Mouse (Mus musculus) left cerebral cortex, postnatal 25 days (tissue): Measurements from ENCODE around the gene Pappa2. TPM values are rescaled to one million over a fixed set of nuclear protein-coding genes. Genes with fewer than 3 reads are reported as not detected.

Experiments used
- DNase-seq, 2 experiments: peaks; one replicate each; pipeline ENCODE4 v3.0.0; 2022; ENCODE audit warnings: low spot score in 2 of 2, mixed read lengths in 1 of 2
- intact Hi-C: fragments of 180-260 bp; cut with DNase I; formaldehyde crosslinking; loops from one replicate; pipeline ENCODE4 v1.15.1; 2025
- total RNA-seq, 2 experiments: library from RNA; stranded (reverse); gene quantifications; 2 replicates each; pipeline ENCODE4 v1.2.3; 2021

Gene Pappa2
- total RNA-seq, 2 experiments from 2014 or later = 3.4 to 4.2 TPM

DNA sequence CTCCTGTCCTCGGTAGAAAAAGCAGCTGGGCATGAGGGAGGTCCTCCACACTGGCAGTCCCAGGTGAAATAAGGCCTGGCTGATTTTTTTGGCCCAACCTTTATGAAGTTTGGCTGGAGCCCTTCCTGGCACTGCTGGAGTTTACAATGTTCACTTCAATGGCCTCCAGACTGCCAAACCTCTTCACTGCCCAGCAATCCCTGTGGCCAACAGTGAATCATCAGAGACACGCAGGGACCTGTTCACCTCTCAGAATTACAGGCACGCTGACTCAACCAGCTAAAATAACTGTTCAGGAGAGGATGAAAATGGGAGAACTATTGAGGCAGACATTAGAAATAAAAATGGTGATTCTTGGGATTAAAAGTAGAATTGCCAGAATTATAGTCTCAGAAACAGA lies 63.2 kb downstream of the Pappa2 start:
- intact Hi-C loops = no loop called here
- DNase-seq = no peak

DNA sequence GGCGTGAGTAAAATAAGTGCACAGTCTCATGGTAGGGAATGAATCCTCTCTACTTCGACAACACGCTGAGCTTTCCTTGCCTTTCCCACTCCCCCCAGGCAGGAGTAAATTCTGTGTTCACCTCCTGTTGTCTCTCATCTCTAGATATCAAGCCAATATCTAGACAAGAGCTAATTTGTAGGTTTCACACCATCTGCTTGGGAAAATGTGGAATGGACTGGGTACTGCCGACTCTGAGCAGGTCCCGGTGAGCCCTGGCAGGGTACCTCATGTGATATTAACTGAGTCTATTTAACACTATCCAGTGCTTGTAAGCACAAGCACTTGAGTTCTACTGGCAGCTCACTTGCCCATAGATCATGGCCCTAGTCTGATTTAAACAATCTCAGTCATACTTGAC lies 64.7 kb downstream of the Pappa2 start:
- no peak for DNase-seq
- intact Hi-C loops = no loop called here

GRCm38 (mm10) chr1:158910661-158911060 lies 69.6 kb downstream of the Pappa2 start:
- intact Hi-C loops = no loop called here
- DNase-seq = peak in 1 of 2 experiments; percentile 59

DNA sequence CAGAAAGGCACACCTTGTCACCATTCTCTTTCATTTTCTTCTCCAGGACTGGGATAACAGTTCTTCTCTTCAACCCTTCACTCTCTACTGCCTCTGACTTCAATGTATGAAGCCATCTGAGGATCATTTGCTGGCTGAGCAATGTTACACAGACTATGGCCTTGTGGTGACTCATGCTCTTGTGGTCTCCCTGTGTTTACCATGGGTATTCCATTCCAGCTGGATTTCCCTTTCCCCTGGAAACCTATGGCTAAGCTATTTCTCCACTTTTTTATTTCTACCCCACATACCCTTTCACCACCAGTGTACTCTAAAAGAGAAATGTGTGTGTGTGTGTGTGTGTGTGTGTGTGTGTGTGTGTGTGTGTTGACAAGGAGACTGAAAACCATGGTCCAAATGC lies 83.0 kb downstream of the Pappa2 start:
- intact Hi-C loops = no loop called here
- no peak for DNase-seq

- intact Hi-C loops = no loop called here
- DNase-seq = no peak
Measured at GRCm38 (mm10) chr1:158894441-158894840, 85.8 kb downstream of the Pappa2 start.

- intact Hi-C loops = no loop called here
- DNase-seq = peak in 1 of 2 experiments; percentile 43
Measured at GRCm38 (mm10) chr1:158875487-158875886, 104.8 kb downstream of the Pappa2 start.

- DNase-seq = no peak
- intact Hi-C loops = no loop called here
Measured at GRCm38 (mm10) chr1:158874552-158875077, 105.7 kb downstream of the Pappa2 start.

DNA sequence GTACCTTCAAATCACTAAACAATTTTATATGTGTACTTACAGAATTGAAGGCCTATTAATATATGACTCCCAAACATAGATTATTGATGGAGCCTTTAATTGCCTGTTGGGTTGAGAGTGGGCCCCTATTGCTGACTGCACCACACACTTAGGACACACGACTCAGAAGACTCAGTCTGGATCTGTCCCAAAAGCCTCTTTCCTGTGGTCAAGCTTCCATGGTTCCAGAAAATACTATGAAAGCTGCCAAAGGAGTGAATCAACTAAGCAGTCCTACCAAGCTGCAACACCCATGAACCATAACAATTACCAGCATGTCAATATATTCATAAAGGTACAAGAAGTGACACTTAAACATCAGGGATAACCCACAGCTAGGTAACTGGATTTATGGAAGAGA lies 106.7 kb downstream of the Pappa2 start:
- DNase-seq = no peak
- intact Hi-C loops = no loop called here

DNA sequence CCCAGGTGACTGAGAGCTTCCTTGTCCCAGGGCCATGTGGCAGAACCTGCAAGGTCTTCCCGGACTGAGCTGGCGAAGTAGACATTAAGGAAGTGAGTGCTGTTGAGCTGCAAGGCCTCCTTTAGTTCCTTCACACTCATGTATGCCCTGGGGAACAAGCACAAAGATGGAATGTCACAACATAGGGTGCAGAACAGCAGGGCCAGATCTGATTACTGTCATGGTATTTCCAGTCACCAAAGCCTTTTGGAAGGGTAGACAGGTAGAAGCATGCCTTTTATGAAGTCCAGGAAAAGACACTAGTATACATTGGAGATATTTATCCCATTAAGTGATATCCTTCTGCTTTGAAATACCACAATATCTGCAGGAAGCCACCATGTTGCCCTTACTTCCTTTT lies 108.9 kb downstream of the Pappa2 start:
- DNase-seq = no peak
- intact Hi-C loops = no loop called here

DNA sequence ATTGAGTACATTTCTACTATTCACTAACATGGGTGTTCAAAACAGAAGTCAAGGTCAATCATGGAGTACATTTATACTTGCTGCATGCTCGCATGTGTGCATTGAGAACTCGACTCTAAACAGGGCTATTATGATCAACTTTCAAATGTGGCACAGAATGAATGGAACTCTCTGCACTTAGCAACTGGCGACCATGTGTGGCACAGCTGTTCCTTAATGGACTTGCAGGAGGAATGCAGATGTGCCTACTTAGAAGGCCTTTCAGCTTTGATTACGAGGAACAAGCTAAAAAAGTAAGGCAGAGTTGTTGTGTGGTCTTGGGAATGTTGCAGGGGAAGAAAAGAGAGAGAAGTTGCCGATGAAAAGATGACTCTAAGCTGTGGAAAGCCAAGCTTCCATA lies 120.1 kb downstream of the Pappa2 start:
- no peak for DNase-seq
- intact Hi-C loops = no loop called here

DNA sequence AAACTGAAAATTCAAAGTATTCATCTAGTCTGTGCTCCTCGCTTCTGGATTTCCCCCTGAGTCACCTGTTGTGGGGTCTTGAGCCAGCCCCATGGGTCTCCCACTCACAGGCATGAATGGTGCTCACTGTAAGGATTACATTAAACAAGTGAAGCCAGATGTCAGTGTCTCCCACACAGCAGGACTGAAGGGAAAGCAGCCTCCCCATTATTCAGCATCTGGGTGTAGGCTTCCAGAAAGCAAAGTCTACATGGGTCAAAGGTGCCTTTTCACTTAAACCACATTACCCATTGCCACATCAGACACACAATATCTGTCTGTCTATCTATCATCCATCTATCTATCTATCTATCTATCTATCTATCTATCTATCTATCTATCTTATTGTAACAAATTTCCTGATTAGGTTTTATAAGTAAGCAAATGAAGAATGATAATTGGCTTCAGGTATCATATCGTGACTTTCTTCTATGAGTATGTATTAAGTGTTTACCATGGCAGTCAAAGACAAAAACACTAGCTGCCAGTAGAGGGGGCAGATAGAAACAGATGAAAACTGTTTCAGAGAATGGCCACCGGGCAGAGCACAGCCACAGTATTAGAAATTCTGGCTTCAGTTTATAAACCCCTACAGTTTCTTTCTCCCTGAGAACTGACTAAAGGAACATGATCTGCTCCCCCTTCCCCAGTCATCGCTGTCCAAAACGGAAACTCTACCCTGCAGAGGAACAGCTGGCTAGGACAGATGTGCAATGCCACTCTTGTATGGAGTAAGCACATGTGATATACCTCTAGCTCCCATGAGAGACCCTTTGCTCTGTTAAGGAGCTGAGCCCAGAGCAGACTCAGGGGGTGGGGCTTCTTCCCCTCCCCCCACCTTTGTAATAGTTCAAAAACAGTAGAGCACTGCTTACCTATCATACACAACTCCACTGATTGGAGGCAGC lies 126.1 kb downstream of the Pappa2 start:
- DNase-seq = no peak
- intact Hi-C loops = loop anchor here (10.0 kb wide), 1 partner anchor 281 kb away; no protein-coding TSS in a partner anchor

GRCm38 (mm10) chr1:158852836-158853567 lies 127.3 kb downstream of the Pappa2 start:
- intact Hi-C loops = loop anchor here (10.0 kb wide), 1 partner anchor 282 kb away; no protein-coding TSS in a partner anchor
- peak in 1 of 2 experiments; percentile 50 for DNase-seq

- intact Hi-C loops = loop anchor here (10.0 kb wide), 1 partner anchor 284 kb away; no protein-coding TSS in a partner anchor
- no peak for DNase-seq
Measured at GRCm38 (mm10) chr1:158850459-158850858, 129.8 kb downstream of the Pappa2 start.

DNA sequence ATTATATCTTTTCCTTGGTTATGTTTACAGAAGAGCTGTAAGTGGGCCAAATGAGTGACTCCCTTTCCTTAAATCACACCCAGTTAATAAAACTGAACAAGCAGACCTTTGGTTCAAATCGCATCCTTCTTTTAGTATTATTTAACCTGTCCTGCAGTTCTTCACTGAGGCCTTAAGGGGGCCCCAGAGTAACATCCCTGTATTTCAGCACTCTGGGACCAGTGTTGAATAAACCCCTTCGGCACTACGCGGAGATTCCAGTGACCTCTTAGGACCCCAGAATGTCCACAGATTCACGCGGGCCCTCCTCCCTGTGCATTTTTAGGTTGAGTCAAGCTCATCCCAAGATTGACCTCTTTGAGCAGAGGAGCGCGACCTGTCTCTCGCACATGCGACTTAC lies 135.7 kb downstream of the Pappa2 start:
- intact Hi-C loops = no loop called here
- DNase-seq = peak in 1 of 2 experiments; percentile 6

GRCm38 (mm10) chr1:158837151-158837550 lies 143.1 kb downstream of the Pappa2 start:
- no peak for DNase-seq
- intact Hi-C loops = no loop called here

GRCm38 (mm10) chr1:158830152-158830551 lies 150.1 kb downstream of the Pappa2 start:
- no peak for DNase-seq
- intact Hi-C loops = no loop called here

- intact Hi-C loops = no loop called here
- DNase-seq = no peak
Measured at GRCm38 (mm10) chr1:158827931-158828330, 152.4 kb downstream of the Pappa2 start.

- DNase-seq = no peak
- intact Hi-C loops = no loop called here
Measured at GRCm38 (mm10) chr1:158819676-158820075, 160.6 kb downstream of the Pappa2 start.

- intact Hi-C loops = no loop called here
- no peak for DNase-seq
Measured at GRCm38 (mm10) chr1:158816479-158816878, 163.8 kb downstream of the Pappa2 start.

DNA sequence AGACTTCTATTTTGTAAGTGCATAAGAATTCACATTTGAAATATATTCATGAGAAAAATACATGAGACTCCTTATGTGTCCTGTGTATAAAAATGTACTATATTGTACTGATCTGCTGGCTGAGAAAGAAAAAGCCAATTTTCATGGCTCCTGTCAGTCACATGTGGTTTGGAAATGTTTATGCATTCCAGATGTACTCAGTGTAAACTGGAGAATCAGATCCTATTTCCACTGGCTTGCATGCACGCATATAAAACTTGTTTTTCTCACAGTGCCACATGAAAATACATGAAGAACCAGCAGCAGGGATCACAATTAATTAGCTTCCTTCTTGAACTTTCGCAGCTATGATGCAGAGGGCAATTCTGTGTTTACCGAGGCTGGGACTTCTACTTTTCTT lies 168.4 kb downstream of the Pappa2 start:
- no peak for DNase-seq
- intact Hi-C loops = no loop called here
